Mouse (Mus musculus): ENCODE measurements around the gene Drp2. TPM values are rescaled to one million over a fixed set of nuclear protein-coding genes. Genes with fewer than 3 reads are reported as not detected.

The Drp2 gene
- under 1 TPM; 0.08 to 0.60 TPM for polyA plus RNA-seq (2012; fragmentation: generic; extraction: Trizol)

DNA sequence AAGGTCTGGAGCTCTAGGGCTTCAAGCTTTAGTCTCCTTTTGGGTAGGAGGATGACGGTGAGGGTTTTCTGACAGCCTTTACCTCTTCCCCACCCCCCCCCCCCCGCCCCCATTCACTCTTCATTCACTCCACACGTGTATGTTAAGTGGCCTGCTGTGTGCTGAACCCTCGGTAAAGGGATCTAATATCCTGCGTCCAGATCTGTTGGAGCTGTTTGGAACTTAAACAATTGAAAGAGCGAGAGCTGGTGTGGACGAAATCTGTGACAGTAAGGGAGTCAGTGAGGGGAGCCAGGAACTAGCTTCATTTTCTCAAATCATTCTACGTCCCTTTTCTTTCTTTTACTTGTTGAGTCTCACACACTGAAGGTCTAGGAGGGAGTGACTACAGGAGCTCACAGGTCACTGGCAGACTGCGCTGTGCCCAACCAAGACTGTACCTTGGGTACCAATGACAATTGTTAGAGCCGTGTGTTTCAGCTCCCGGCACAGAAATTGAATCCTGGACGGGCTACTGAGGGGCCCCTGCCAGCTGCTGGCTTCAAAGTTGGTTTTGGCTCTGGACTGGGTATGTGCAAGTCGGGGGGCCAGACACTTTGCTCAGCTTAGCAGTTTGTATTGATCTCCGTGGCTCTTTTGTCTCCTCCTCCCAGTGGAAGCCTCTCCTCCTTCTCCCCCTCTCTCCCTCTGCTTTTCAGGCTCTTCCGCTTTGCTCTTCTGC lies at the start of gene Drp2:
Gene Drp2 (plus strand): TSS at position 689 of the 721 bp plus-strand sequence.

DNA sequence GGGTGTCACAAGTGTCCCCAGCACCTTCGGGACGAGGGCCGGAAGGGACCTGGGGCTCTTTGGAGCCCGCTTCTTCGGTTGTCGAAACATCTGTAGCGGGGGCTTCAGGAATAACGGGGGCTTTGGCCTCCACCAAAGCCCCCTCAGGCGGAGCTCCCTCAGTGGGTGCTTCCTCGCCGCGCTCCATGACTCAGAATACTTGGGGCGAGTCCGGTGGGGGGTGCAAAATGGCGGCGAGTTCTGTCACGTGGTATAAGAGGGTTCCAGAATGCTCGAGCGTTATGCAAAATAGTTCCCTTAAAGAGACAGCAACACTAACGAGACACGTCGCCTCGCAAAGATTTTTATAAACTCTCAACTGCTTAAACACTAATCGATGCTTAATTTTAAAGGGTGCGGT lies 71.9 kb downstream of the Drp2 start, which contains the start of gene Taf7l:
Gene Taf7l (minus strand): TSS at position 201 of the 400 bp plus-strand sequence.

Other genes with a start within 250 kb of the Drp2 start
- under 1 TPM in 1 of 2 experiments, not detected in 1; 0.22 TPM for gene Xkrx, start 242.5 kb upstream of the Drp2 start, polyA plus RNA-seq (2012; fragmentation: generic; extraction: Trizol)
- not detected for gene Arl13a, start 217.1 kb upstream of the Drp2 start, polyA plus RNA-seq (2012; fragmentation: generic; extraction: Trizol)
- gene Nox1, start 182.6 kb upstream of the Drp2 start, polyA plus RNA-seq (2012; fragmentation: generic; extraction: Trizol): under 1 TPM; 0.09 to 0.12 TPM
- 10 to 100 TPM in 1 of 2 experiments, 1 to 10 TPM in 1; 2.4 to 12.2 TPM for gene Trmt2b, start 127.6 kb upstream of the Drp2 start, polyA plus RNA-seq (2012; fragmentation: generic; extraction: Trizol)
- not detected for gene Tmem35a, start 109.3 kb upstream of the Drp2 start, polyA plus RNA-seq (2012; fragmentation: generic; extraction: Trizol)
- 1 to 10 TPM; 1.2 to 5.3 TPM for gene Cenpi, start 96.5 kb upstream of the Drp2 start, polyA plus RNA-seq (2012; fragmentation: generic; extraction: Trizol)
- not detected for gene Taf7l, start 71.9 kb downstream of the Drp2 start, polyA plus RNA-seq (2012; fragmentation: generic; extraction: Trizol)
- gene Timm8a1, start 137.3 kb downstream of the Drp2 start, polyA plus RNA-seq (2012; fragmentation: generic; extraction: Trizol): 1 to 10 TPM; 7.0 to 9.3 TPM
- gene Btk, start 179.0 kb downstream of the Drp2 start, polyA plus RNA-seq (2012; fragmentation: generic; extraction: Trizol): under 1 TPM in 1 of 2 experiments, not detected in 1; 0.02 TPM
- gene Rpl36a, start 181.1 kb downstream of the Drp2 start, polyA plus RNA-seq (2012; fragmentation: generic; extraction: Trizol): 1,000 to 10,000 TPM; 1,376 to 2,370 TPM
- 1 to 10 TPM; 3.0 to 7.0 TPM for gene Gla, start 196.6 kb downstream of the Drp2 start, polyA plus RNA-seq (2012; fragmentation: generic; extraction: Trizol)
- gene Hnrnph2, start 196.6 kb downstream of the Drp2 start, polyA plus RNA-seq (2012; fragmentation: generic; extraction: Trizol): 10 to 100 TPM in 1 of 2 experiments, 1 to 10 TPM in 1; 2.5 to 21.0 TPM

Measured in C3H10T1/2 (cell line).